Mouse (Mus musculus): ENCODE measurements around the gene Tbc1d19. TPM values are rescaled to one million over a fixed set of nuclear protein-coding genes. Genes with fewer than 3 reads are reported as not detected.

Gene Tbc1d19
- polyA plus RNA-seq, 1 experiment from 2014 or later: 43.2 TPM

- ATAC-seq (ENCODE audit: insufficient number of reproducible peaks, low FRiP score, low TSS enrichment, low read depth): no peak
These were observed 143.8 kb downstream of the Tbc1d19 start for GRCm38 (mm10) chr5:53953216-53953615.

More at GRCm38 (mm10) chr5:53953216-53953615, 143.8 kb downstream of the Tbc1d19 start:
- Histone ChIP-seq H3K4me1 (0 out of 2 replicates have a peak, but pooled peaks cover 4% of the 10 kb centered on the region), H3K36me3 (no peaks in the 10 kb centered on the region), H3K4me3 (replicated peaks) (no peak overlapping the region), H3K27ac (replicated peaks) (no peak overlapping the region), H3K4me2 (replicated peaks) (no peak overlapping the region), H3K9me3 (replicated peaks) (no peaks in the 10 kb centered on the region), H3K27me3 (no peaks in the 10 kb centered on the region), H3K9ac (no peak overlapping the region)

Other genes with a start within 250 kb of the Tbc1d19 start
- 0.43 and 0.55 TPM in 2 replicates for gene Cckar, start 101.9 kb upstream of the Tbc1d19 start, polyA plus RNA-seq (2015; fragmentation: Nextera tagmentation; extraction: Ambion mirVana)
- 23.5 and 24.4 TPM in 2 replicates for gene Stim2, start 188.9 kb downstream of the Tbc1d19 start, polyA plus RNA-seq (2015; fragmentation: Nextera tagmentation; extraction: Ambion mirVana)